In genomic region chr6:137962836-137963235, GRCm38 (mm10) we compare ENCODE assay signal across 33 mouse cellular contexts.
"Had no signal": no experiment of that assay in that cellular context is flagged by ENCODE, and none has a peak within 500 bp of the region (broad histone marks: within the 10 kb centered on the region; RNA-seq: fewer than 3 reads in every experiment).

No protein-coding gene starts in this region.

- H3K9ac ChIP-seq: heart, embryonic 12.5 days; heart, embryonic 13.5 days; heart, embryonic 15.5 days; hindbrain, embryonic 12.5 days; hindbrain, embryonic 13.5 days; hindbrain, embryonic 14.5 days; hindbrain, embryonic 15.5 days; intestine, embryonic 15.5 days; kidney, embryonic 15.5 days had no signal

- H3K27ac ChIP-seq: heart, embryonic 13.5 days; heart, embryonic 15.5 days; hindbrain, embryonic 10.5 days; hindbrain, embryonic 12.5 days; hindbrain, embryonic 13.5 days; hindbrain, embryonic 14.5 days; hindbrain, embryonic 15.5 days; hindbrain, postnatal 0 days; intestine, embryonic 15.5 days; kidney, embryonic 15.5 days; kidney, postnatal 0 days; layer of hippocampus, adult 2 months; left cerebral cortex, adult 2 months had no signal

- H3K36me3 ChIP-seq: heart, embryonic 12.5 days; heart, embryonic 13.5 days; heart, embryonic 15.5 days; hindbrain, embryonic 10.5 days; hindbrain, embryonic 12.5 days; hindbrain, embryonic 13.5 days; hindbrain, embryonic 15.5 days; intestine, embryonic 15.5 days; kidney, embryonic 15.5 days had no signal

- H3K4me1 ChIP-seq: heart, embryonic 12.5 days; heart, embryonic 13.5 days; heart, embryonic 15.5 days; hindbrain, embryonic 10.5 days; hindbrain, embryonic 12.5 days; hindbrain, embryonic 13.5 days; hindbrain, embryonic 15.5 days; intestine, embryonic 15.5 days; kidney, embryonic 15.5 days had no signal

- ATAC-seq: hindbrain, embryonic 16.5 days; hindbrain, postnatal 0 days; inflammation-experienced regulatory T-cells, adult 6 months; intestine, embryonic 15.5 days; intestine, embryonic 16.5 days; intestine, postnatal 0 days had no signal

- H3K27me3 ChIP-seq: heart, embryonic 12.5 days; heart, embryonic 13.5 days; heart, embryonic 15.5 days; hindbrain, embryonic 12.5 days; hindbrain, embryonic 13.5 days; hindbrain, embryonic 15.5 days; intestine, embryonic 15.5 days; kidney, embryonic 15.5 days had no signal

- DNase-seq: heart, postnatal 10 days; heart, postnatal 14 days; heart, postnatal 36 days; heart, postnatal 4 days; kidney, adult 11 months; kidney, adult 18-20 months; kidney, adult 8-10 months; kidney, postnatal 10 days; kidney, postnatal 14 days; kidney, postnatal 25 days; kidney, postnatal 36 days; kidney, postnatal 4 days; layer of hippocampus, adult 9-11 months; layer of hippocampus, postnatal 36 days had no signal

- H3K4me2 ChIP-seq: heart, embryonic 11.5 days; heart, embryonic 12.5 days; heart, embryonic 13.5 days; heart, embryonic 15.5 days; hindbrain, embryonic 12.5 days; hindbrain, embryonic 13.5 days; hindbrain, embryonic 14.5 days; hindbrain, embryonic 15.5 days; intestine, embryonic 15.5 days; kidney, embryonic 15.5 days had no signal

- H3K9me3 ChIP-seq: heart, embryonic 12.5 days; heart, embryonic 13.5 days; heart, embryonic 15.5 days; hindbrain, embryonic 10.5 days; hindbrain, embryonic 12.5 days; hindbrain, embryonic 13.5 days; hindbrain, embryonic 15.5 days; intestine, embryonic 15.5 days; kidney, embryonic 15.5 days had no signal

- H3K4me3 ChIP-seq: heart, embryonic 12.5 days; heart, embryonic 13.5 days; heart, embryonic 15.5 days; hindbrain, embryonic 10.5 days; hindbrain, embryonic 12.5 days; hindbrain, embryonic 13.5 days; hindbrain, embryonic 15.5 days; intestine, embryonic 15.5 days; kidney, embryonic 15.5 days; layer of hippocampus, adult 2 months; left cerebral cortex, adult 2 months had no signal
